Mouse (Mus musculus): Measurements from ENCODE around the gene Shroom3.

The Shroom3 gene

DNA sequence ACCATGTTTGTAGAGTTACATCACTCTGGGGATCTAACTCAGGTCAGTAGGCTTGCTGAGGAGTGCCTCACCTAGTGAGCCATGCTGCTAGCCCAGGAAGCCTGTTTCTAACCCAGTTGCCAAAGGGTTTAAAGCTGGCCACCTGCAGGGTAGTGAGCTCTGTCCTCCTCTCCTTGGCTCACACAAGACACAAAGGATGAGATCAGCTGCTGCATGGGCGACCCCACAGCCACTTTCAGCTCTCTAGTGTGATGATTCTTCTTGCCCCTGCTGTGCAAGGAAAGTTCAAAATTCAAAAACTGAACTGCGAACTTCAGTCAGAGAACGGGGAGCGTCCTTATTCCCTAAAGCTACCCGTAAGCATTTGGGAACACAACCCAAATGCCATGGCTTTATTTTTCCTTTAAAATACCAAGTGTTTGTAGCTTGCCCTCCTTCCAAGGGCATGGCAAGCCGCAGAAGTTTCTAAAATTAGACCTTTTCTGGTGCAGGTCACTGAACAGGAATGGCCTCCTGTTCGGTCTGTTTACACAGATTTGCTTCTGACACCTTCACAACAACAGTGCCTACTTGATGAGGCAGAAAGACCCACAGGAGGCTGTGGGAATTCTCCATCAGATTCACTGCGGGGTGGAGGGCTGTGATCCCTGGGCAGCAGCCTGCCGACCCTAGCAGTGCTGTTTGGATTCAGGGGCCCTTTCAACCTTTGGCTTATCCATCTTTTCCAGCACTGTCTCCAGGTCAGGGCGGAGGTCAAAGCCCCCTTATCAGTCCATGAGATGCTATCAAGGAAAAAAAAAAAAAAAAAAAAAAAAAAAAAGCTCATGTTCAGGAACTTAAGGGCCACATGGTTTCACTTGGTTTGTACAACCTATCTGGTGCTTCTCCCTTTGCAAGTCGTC is 113.1 kb downstream of the Shroom3 start:
- no peak for DNase-seq (ENCODE audit: low read depth in 2 of 2, low spot score in 2 of 2)

DNA sequence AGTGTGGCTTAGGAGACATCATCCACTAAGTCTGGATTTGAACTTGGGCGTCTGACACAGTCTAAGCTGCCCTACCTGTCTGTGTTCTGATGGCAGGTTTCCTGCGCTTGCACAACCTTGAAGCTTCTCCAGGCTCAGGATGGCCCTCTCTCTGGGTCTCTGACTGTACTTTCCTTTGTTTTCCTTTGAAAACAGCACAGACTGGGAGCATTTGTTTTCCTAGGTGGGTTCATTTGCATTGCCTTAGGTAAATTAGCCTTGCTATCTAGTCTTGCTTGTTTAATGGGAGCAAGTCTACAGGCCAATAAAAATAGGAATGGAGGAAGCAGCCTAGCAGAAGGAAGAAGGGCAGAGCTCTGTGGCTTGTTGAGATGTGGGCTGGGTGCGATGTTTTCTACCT is 114.7 kb downstream of the Shroom3 start:
- DNase-seq (ENCODE audit: low read depth in 2 of 2, low spot score in 2 of 2), result no peak

DNA sequence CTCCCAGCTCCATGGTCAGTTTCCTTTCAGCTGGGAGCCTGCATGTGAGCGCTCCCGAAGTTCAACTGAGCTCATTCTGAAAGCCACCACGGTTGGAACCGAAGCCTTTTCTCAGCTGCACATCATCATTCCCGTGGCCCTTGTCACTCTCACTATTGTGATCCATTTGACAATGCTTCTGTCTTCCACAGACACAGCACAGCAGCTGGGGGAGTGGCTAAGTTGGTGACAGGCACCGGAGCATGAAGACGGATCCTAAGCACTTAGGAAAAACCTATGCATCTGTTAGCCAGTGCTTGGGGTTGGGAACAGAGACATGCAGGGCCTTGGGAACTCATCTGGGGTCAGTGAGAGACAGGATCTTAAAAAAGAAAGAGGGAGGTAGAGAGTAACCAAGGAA is 121.1 kb downstream of the Shroom3 start:
- no peak for DNase-seq (ENCODE audit: low read depth in 2 of 2, low spot score in 2 of 2)

DNA sequence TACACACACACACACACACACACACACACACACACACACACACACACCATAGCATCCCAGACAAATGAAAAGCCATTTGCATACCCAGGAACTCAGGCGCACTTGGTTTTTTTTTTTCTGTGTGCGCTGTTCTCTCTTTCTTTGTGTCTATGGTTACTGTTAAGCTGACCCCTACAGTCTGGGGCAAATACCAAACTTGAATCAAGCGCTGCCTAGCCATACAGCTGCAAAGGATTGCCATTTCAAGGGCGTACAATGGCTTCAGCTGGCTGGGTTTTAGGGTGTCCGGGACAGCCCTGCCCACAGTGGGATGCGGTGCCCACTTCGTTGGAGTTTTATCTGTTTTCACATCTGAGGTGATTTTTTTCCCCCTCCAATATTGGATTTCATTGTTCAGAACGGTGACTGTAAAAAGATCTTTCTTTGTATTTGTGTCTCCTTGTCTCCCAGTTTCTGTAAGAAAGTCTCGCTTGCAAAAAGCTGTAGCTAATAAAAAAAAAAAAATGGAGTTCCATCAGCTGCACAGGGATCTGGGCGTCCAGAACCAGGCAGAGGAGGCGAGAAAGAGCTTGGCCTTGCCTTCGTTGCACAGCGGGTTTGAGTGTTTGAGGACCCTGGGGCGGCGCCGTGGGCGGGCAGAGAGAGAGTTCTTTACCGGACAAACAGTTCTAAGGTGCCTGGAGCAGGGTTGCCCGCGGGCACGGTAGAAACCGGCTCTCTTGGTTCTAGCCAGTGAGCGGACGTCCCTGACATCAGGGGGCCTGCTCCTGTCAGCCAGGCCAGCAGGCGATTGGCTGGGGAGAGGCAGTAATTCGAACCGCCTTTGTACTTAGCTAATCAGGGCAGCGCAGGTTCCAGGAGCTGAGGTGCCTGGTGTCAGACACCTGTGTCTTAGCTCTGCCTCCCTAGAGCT is 125.5 kb downstream of the Shroom3 start:
- no peak for DNase-seq (ENCODE audit: low read depth in 2 of 2, low spot score in 2 of 2)

DNA sequence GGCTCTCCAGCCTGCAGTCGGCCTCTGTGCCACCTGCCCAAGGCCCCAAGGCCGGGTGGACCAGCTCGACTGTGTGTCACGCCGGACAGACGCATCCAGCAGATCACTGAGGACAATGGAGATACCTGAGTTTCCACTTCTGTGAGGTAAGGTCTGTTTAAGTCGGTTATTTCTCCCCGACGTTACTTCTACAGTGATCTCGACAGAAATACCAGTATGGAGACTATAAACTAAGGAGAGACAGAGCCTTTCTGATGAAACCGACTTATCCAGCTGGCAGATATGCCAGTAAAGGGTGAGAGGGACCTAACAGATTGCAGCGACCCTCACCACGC is 126.1 kb downstream of the Shroom3 start:
- no peak for DNase-seq (ENCODE audit: low read depth in 2 of 2, low spot score in 2 of 2)

DNA sequence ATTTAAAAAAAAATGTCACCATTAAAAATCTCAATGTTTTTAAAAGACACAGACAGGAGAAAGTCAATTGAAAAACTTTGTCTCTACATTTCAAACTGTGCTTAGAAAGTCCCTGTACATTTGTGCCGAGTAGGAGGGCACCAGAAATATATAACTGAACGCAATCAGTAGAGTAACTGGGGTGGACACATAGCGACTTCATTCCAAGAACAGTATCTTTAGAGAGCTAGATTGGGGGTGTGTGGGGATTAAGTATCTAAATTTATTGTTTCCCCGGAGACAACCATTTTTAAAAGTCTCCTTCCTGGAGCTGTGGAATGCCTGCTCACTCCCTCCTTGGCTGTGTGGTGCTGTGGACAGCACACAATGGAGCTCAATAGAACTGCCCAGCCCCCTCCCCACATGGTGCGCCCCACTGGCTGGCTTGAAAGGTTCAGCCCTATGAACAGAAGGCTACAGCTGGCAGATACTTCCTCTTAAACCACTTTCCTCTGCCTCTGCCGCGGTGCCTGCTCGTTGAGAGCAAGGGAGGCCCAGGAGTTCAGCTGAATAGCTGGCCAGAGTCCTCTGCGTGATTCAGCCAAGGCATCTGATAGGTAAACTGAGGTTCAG is 127.8 kb downstream of the Shroom3 start:
- no peak for DNase-seq (ENCODE audit: low read depth in 2 of 2, low spot score in 2 of 2)

DNA sequence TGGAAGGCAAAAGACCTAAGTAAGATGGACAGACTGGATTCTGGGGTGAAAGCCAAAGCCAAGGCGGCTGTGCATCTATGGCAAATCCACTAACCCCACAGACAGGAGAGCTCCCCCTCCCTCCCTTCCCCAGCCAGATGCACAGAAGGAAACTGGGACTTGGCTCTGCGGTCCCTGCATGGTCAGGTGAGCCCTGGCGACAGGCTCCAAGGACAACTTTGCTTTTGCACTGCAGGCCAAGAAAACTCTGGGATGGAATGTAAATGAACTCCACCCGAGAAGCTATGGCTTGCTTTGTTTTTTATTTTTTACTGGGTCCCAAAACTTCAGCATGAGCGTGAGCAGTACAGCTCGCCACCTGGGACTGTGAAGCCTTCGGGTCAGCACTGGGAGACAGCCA is 128.5 kb downstream of the Shroom3 start:
- DNase-seq (ENCODE audit: low read depth in 2 of 2, low spot score in 2 of 2), result no peak

DNA sequence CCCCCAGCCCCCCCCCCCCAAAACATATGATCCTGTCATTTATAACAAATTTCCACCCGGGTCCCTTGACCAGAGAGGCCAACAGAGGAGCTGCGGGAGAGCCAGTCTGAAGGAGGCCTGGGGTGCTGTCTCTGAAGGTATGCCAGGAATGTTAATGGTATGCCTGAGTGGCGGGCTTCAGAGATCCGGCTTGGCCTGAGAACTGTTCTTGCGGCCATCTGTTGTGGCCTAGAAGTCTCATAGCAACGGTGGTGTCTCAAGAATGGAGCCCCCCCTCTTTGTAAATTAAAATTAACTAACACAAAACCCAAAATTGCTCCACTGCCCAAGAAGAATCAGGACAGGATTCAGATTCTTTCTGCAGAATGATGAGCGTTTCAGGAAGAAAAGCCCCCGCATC is 129.7 kb downstream of the Shroom3 start:
- DNase-seq (ENCODE audit: low read depth in 2 of 2, low spot score in 2 of 2), result no peak

DNA sequence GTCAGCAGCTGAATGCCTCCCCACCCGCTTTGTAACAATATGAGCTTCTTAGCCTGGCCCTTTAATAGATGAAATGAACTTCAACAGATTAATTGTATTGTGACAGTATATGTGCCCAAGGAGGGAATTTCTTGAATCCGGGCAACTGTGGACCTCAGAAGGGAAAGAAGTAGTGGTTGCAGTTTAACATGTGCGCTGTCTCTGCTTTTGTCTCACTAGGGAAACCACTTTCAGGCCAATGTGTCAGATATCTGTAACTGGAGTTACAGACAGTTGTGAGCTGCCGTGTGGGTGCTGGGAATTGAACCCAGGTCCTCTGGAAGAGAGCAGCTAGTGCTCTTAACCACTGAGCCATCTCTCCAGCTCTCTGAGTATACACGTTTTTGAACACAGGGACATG is 130.3 kb downstream of the Shroom3 start:
- no peak for DNase-seq (ENCODE audit: low read depth in 2 of 2, low spot score in 2 of 2)

DNA sequence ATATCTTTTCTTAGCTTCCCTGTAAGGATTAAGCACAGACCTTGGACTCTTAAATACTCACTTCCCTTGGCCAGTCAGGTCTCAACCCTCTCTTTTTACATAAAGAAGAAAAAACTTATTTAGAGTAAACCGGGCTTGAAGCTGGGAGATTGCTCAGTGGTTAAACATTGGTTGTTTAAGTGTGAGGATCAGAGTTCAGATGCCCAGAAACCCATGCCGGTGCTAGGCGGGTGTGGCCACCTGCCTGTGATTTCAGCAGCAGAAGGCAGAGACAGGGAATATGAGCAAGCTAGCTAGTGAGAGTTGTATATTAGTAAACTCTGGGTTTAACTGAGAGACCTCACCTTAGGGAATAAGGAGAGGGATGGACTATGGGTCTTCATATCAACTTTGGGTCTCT is 131.4 kb downstream of the Shroom3 start:
- no peak for DNase-seq (ENCODE audit: low read depth in 2 of 2, low spot score in 2 of 2)

DNA sequence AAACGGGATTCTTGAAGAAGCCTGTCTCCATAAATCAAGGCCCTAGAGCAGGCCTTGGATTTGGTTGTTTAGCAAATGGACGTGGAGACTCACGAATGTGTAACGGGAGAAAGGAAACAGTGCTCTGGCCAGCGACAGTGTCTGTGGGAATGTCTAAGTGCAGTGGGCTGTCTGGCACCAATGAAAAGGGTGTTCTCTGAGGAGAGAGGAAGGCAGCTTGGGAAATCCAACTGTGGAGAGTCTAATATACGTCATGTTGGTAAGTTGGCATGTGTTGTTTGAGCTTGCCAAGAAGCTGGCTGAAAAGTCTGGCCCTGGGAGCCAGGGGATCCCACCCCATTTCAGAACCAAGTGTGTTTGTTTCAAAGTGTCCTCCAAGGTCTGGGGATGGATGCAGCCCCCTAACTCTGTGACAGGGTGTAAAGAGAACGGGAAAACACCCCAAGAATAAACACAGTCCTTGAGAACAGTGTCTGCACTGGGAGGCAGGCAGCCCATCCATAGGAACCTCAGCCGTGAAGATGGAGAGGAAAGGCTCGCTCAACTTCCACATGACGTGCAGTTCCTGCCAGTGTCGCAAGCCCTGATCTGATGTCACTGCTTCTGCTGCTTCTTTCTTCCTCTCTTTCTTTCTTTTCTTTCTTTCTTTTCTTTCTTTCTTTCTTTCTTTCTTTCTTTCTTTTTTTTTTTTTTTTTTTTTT is 134.0 kb downstream of the Shroom3 start:
- DNase-seq (ENCODE audit: low read depth in 2 of 2, low spot score in 2 of 2), result no peak

DNA sequence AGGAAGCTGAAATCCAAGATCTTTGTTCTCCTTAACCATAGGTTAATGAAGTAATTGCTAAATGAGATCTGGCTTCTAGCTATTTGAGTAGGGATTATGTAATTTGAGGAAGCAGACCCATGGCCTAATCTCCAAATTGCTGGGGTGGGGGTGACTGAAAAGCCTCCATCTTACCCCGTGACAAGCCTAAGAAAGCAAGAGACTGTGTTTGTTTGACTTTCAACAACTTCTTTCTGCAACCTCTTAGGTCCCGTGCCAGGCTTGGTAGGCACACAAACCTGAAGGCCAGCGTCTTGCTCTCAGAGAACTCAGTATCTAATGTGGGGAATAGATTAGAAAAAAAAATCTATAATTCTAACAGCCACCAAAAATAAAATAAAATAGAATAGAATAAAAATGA is 138.1 kb downstream of the Shroom3 start:
- DNase-seq (ENCODE audit: low read depth in 2 of 2, low spot score in 2 of 2), result no peak

DNA sequence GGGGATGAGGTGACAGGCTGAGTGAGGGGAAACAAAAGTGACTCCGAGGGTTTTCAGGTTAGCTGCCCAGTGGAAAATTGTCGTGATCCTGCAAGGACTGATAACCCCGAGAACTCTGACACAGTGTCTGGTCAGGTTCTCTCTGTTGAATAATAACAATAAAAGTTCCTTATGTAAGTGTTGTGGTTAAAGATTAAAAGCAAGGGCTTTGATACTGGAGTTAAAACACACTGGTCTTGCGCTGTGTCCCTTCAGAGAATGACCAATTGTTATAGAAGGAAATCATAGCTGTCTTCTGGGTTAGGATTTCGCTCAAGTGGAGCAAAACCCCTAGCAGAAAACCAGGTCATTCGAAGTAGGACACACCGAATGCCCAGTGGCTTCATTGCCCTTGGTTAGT is 140.3 kb downstream of the Shroom3 start:
- no peak for DNase-seq (ENCODE audit: low read depth in 2 of 2, low spot score in 2 of 2)

DNA sequence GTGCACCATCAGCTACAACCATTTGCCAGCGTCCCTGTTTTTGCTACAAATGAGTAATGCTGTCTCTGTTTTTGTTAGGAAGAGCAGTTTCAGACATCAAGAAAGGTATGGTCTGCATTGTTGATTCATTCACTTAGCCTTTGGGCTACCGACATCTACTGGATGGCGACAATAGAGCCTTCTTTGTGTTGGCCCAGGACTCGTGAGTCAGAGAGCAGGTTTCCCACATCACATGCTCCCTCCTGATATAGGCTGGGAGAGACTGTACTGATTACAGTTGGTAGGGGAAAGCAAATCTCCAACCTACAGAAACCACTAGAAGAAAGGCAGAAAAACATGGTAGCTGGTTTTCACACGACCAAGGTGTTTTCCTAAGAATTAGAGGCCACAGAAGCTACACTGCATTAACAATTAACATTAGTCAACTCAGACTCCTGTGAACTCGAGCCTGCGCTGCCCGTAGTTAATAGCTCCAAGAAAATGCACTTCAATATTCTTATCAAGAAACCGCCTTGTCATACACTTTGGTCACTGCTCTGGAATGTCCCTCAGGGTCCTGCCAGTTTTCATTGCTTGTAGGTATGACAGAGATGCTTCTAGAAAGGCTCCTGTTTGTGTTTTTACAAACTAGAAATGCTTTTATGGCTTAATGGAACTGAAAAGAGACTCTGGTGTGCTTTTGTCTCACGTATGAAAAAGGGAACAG is 141.2 kb downstream of the Shroom3 start:
- DNase-seq (ENCODE audit: low read depth in 2 of 2, low spot score in 2 of 2), result no peak

DNA sequence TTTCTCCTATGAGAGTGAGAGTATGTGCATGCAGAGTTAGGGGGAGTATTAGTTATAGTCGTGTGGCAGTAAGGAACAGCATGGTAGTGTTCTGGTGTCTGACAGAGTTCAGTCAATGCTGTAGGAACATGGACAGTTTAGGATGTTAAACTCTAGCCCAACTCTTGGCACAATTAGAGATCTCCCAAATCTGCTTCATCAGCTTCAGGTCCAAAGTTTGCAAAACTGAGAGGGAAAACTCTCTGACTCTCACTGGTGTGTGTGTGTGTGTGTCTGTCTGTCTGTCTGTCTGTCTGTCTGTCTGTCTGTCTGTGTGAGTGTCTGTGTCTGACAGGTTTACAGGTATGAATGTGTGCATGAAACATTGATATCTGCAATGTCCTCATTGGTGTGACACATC is 147.2 kb downstream of the Shroom3 start:
- no peak for DNase-seq (ENCODE audit: low read depth in 2 of 2, low spot score in 2 of 2)

DNA sequence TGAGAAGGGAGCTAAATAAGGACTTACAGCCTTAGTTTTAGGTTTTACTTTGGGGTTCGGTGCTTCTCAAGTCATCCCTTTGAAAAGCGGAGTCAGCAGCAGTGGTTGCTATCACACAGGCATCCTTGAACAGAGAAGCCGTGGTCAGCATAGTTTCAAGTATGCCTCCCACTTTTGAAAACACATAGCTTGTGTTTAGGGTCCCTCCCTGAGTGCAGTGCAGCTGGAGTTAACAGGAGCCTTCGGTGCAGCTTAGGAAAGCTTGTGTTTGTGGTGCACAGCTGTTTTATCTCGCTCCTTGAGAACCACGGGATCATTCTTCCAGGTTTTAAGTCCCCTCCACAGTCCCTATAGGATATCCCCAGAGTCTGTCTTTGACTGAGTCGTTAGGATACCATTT is 151.3 kb downstream of the Shroom3 start:
- no peak for DNase-seq (ENCODE audit: low read depth in 2 of 2, low spot score in 2 of 2)

DNA sequence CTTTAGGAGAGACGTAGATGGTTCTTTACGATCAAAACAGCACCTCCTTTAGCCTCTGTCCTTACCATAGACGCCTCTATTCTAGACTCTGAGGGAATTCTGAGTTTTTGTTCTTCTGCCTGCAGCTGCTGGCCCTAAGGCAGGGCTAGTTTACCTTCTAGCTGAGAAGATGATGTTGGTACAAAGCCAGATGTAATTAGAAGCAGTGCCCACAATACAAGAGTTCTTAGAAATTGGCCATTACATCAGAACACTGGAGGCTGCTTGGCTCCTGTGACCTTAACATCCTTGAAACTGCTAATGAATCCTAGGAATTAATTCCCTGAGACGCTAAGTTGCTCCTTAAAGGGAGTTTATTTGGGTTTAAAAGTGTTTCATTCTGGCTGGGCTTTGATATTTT is 154.1 kb downstream of the Shroom3 start:
- DNase-seq (ENCODE audit: low read depth in 2 of 2, low spot score in 2 of 2), result no peak

DNA sequence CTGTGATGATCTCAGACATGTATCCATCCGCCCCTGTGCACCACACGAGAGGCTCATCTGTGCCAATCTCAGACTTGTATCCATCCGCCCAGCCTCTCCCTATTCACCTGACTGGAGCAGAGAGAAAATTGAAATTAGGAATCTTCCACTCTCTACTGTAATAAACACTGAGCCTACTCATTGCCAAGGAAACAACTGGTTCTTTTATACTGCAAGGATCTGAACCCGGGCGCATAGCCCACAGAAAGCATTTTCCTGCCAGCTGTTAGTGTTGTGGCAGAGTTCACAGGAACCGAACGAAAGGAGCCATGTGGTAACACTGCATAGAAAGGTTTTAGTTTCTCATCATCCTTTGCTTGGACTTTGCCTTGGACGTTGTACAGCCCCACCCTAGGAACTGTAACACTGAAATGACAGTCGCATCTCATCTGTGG is 155.1 kb downstream of the Shroom3 start:
- no peak for DNase-seq (ENCODE audit: low read depth in 2 of 2, low spot score in 2 of 2)

DNA sequence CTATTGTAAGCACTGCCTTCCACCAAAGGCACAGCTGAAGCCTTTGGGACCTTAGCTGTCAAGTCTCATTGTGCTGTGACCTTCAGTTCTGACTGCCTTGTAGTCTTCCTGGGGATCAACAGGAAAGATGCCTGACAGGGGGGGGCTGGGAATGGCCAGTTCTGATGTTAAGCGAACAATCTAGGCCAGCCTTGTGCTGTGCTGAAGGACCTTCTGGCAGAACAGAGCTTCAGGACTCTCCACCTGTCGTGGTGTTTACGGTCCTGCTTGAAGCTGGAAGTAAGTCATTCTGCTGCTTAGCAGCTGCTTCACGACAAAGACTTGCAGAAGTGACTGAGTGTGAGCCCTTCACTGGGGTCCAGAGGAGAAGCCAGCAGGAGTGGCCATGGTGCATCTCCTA is 156.1 kb downstream of the Shroom3 start:
- DNase-seq (ENCODE audit: low read depth in 2 of 2, low spot score in 2 of 2), result no peak

DNA sequence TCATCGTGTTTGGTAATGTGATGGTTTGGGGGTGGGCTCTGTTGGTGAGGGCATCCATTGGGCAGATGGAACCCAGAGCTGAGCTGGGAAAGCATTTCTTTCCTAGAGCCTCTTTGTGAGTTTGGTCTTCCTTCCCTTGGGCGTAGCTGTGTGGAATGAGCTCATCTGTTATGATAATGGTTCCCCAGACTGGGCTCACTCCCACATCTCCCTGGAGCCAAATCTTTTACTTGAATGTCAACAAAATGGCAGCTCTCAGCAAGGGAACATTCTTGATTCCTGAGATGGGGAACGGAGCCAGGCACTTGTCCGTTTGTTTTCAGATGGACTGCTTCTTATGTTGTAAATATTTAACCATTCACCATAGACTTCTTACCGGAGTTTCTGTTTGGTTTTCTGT is 158.2 kb downstream of the Shroom3 start:
- DNase-seq (ENCODE audit: low read depth in 2 of 2, low spot score in 2 of 2), result no peak

DNA sequence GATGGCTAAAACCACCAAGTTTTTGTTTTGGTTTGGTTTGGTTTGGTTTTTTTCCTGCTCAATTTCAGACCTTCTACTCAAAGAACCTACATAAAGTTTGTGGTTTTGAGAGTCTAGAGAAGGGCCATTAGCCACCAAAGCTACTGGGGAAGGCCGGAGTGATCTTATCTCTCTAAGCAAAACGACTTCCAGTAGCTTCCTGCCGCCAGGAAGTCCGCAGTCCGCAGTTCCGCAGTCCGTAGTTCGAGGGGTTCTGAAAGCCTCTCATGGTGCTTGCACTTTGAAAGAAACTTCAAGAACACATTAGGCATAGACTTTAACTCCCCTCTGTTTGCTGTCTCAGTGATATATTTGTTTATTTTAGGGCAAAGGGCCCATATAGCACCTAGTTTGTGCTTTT is 159.2 kb downstream of the Shroom3 start:
- DNase-seq (ENCODE audit: low read depth in 2 of 2, low spot score in 2 of 2), result no peak

Data from CD8-positive naive resting alpha-beta T cell, adult 2 months (primary cell).